Mouse (Mus musculus) ES-E14 (cell line): ENCODE measurements around the gene Fam20b.

Experiments
- CHD2 ChIP-seq: IDR thresholded peaks from 2 replicates; pipeline ENCODE4 v1.6.1; 2014; ENCODE audit warnings: mild to moderate bottlenecking, low read depth, low read length, inconsistent platforms
- HCFC1 ChIP-seq: IDR thresholded peaks from 2 replicates; pipeline ENCODE4 v1.6.1; 2012; ENCODE audit warnings: low read length, inconsistent platforms, borderline replicate concordance; ENCODE audit not compliant: insufficient read depth
- MAFK ChIP-seq: IDR thresholded peaks from 2 replicates; pipeline ENCODE4 v1.6.1; 2014; ENCODE audit warnings: mild to moderate bottlenecking, low read depth, low read length, inconsistent platforms; ENCODE audit not compliant: insufficient read depth
- ZC3H11A ChIP-seq: IDR thresholded peaks from 2 replicates; pipeline ENCODE4 v1.6.1; 2012; ENCODE audit warnings: low read depth, mild to moderate bottlenecking, inconsistent platforms, low read length, borderline replicate concordance
- ZNF384 ChIP-seq: IDR thresholded peaks from 2 replicates; pipeline ENCODE4 v1.6.1; 2012; ENCODE audit warnings: low read depth, low read length, inconsistent platforms

GRCm38 (mm10) chr1:156758326-156758725 lies 39.4 kb upstream of the Fam20b start:
- TF ChIP-seq ZC3H11A, result no peak
- TF ChIP-seq HCFC1, result no peak
- TF ChIP-seq CHD2, result no peak
- no peak for TF ChIP-seq ZNF384
- TF ChIP-seq MAFK, result no peak
